Mouse (Mus musculus): ENCODE measurements around the gene Dpep2nb.

GRCm38 (mm10) chr8:105971019-105971720 is 34.6 kb downstream of the Dpep2nb start:
- TF ChIP-seq POLR2AphosphoS5 (IDR thresholded peaks at IDR 0.05; ENCODE audit: insufficient replicate concordance, low read depth, low read length) = no peak
- TF ChIP-seq CTCF (IDR thresholded peaks at IDR 0.05; ENCODE audit: low read depth, low read length) = no peak
